Mouse (Mus musculus) brain, embryonic 18.5 days (tissue): ENCODE data around the gene Tldc2.

Source experiments
- DNase-seq: peaks from one replicate; pipeline ENCODE4 v3.0.0-alpha.2; 2012; ENCODE audit warnings: low read depth, low spot score

Tldc2 gene

DNA sequence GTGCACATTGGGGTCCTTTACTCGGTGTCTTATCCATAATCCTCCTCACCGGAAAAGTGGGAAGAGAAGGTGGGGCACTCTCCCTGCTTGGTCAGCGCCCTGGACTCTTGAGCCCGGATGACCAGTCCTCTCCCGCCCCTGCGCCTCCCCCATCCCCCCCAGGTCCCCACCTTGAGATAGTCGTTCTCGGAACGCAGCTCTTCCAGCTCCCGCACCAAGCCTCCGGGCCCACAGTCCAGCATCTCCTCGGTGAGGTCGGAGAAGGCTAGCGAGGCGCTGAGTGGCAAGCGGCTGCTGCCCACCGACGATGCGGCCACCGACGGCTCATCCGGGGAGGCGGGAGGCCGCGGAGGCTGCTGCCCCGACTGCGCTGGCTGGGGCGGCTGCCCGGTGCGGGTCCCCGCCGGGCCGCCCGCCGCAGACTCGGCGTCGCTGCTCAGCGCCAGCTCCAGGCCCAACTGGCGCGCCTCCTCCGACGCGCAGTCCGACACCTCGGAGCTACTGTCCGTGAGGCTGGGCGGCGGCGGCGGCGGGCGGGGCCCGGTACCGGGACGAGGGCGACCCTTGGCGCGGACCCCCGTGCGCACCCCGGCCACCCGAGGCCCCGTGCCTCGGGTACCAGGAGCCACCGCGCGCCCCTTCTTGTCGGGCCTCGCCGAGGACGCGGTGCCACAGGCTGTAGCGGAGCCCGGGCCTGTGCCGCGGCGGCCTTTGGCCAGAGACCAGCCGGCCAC, 8.6 kb upstream of the Tldc2 start:
- DNase-seq, result no peak

DNA sequence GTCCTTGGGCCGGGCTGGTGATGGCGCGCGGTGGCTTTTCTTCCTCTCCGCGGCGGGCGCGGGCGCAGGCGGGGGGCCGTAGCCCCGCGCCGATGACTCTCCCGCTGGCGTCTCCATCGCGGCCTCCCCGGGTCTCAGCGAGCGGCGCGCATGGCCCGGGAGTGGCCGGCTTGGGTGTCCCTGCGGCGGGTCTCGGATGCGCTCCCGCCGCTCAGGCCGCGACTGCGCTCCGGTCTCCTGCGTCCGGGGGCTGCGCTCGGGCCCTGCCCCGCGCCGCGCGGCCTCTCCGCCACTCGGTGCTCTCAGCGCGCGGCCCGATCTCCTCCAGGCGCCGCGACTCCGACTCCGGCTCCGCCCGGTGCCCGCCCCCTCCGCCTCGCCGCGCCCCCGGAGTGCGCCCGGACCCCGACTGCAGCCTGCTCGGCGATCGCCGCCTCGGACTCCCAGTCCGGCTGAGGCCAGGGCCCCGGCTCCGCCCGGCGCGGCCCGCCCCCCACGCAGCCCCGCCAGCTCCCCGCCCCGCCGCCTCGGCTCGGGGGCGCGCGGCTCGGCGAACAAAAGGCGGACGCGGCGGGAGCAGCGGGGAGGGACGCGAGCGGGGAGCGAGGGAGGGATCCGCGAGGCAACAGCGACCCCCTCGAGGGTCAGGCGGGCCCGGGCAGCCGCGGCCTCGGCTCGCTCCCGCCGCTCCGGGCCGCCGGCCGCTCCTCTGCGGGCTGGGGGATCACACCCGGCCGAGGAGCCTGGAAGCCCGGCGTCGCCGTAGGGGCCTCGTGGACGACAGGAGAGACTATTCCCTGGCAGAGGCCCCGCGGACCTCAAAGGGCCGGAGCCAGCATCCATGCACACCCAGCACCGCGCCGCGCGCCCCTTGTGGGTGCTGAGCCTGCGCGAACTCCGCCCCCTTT, 7.8 kb upstream of the Tldc2 start, which contains the start of gene Soga1:
Gene Soga1, minus strand, starts transcription at position 462 of the 908 bp plus-strand sequence.
- peak; percentile 68 for DNase-seq

DNA sequence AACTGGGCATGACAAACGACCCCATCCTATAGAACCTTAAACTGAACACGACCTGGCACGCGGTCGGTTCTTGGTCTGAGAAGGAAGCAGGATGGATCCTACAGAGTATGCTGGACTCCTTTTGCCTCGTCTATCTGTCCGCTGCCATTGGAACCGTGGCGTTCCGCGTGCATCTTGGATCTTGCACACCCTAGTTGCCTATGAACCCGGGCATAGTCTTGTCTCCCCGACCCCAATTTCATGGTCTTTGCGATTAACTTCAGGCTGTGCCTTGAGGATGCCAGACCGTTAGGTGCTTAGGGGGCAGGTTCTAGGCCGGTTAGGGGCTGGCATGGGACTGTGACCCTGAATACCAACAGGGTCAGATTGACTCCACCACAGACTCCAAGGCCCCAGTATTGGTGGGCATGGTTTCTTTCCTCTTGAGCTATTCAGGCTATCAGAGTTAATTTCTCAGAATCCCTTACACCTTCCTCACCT, 7.1 kb upstream of the Tldc2 start:
- DNase-seq, result no peak

DNA sequence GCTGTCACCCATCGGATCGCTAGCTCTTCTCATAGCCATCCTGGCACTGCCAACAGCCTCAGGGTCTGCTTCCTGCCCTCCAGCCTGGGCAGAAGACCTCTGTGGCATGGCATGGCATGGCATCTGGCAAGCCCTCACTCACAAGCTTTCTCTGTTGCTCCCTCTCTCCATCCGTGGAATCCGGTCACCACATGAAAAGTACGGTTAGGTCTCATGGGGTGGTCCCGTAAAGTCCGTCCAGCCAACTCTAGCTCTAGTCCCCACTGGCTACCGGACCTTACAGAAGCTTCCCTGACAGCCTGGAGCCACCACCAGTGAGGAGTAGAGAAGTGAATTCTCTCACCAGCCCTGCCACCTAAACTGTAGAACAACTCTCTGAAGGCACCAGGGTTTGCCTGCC, 5.5 kb upstream of the Tldc2 start:
- no peak for DNase-seq

DNA sequence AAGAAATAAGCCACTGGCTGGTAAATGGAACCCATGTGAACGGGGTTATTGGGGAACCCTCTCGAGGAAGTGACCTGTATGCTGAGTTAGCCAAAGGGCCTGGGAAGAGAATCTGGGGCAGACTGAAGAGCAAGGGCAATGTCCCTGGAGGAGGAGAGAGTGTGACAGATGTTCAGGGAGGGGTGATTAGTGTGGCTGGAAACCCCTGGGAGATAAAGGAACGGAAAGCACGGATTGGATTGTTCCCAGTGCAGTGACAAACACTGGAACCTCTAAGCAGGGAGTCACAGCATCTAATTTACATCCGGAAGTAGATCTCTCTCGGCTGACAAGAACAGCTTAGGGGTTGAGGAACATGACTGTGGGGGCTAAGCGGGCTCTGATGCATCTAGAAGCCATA, 4.9 kb upstream of the Tldc2 start:
- DNase-seq, result no peak

DNA sequence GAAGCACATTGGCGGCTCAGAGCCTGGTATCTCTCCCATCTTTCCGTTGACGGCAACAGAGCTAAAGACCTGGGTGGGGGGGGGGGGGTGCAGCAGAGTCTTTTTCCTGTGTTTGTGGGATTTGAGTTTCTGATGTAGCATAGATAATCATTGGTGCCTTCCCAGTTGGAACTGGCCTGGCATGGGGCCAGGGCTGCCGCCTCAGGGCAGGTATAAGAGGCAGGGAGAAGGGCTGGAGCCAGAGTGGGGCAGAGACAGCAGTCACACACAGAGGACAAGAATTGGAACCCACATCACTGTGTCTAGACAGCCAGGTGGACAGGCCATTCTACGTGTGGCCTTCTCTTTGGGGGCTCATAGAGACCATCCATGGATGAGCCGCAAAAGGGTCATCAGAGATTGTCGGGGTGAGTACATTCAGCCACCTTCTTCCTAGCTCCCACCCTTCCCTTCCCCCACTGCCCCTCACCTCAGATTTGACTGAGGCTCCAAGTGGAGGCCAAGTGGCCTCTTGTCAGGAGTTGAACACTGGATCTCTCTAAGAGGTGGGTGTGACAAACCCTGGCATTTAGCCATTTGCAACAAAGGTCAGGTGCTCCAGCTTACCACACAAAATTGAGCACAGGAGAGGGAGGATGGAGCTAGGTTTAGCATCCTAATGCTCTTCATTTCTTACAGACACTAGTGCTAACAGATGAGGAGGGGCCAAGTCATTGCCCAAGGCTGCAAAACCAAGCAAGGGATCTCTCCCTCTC, 1.8 kb upstream of the Tldc2 start:
- no peak for DNase-seq

DNA sequence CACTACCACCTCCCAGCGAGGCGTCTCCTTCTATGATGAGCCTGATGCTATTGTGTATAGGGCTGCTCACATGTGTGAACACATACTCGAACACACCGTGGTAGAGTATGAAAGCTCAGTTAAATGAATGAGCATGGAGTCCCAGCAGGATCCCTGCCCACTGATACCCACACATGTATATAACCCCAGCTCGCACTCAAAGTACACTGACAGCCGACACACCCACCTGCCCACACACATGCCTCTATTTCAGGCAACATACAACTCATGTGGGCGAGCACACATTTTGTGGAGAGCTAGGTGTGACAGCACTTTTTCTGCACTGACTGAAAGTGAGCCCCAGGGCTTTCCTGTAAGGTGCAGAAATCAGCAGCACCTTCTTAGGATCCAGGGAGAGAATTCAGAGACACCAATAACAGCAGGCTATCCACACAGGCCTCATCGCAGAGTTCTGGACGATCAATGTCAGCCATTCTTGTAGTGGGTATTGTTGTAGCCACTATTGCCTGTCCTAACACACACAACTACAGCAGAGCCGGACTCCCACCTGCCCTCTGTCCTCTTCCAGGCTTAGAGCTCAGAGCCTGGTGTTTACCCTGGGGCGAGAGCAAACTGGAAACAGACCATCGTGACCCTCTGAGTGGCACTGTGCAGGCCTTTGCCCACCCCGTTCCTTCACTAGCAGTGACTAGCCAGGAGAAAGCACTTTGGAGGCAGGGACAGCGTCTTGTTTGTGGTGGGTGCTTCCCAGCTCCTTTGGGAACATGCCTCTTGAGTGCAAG, 872 bp downstream of the Tldc2 start:
- no peak for DNase-seq

DNA sequence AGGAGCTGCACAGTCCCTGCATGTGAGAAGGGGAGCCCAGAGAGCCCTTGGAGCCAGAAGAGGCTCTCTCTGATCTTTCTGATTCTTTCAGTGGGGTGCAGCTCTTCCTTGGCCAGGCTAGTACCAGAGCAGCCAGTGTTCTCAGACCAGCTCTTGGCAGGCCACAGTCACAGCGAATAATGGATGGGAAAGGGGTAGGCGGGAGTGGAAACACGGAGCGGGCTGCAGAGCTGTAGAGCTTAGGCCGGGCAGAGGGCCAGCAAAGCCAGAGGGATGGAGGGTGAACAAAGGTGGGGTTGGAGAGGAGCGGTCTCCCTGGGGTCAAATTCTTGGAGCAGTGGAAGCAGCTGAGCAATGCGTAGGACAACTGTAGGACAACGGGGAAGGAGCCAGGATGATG, 5.2 kb downstream of the Tldc2 start:
- no peak for DNase-seq

DNA sequence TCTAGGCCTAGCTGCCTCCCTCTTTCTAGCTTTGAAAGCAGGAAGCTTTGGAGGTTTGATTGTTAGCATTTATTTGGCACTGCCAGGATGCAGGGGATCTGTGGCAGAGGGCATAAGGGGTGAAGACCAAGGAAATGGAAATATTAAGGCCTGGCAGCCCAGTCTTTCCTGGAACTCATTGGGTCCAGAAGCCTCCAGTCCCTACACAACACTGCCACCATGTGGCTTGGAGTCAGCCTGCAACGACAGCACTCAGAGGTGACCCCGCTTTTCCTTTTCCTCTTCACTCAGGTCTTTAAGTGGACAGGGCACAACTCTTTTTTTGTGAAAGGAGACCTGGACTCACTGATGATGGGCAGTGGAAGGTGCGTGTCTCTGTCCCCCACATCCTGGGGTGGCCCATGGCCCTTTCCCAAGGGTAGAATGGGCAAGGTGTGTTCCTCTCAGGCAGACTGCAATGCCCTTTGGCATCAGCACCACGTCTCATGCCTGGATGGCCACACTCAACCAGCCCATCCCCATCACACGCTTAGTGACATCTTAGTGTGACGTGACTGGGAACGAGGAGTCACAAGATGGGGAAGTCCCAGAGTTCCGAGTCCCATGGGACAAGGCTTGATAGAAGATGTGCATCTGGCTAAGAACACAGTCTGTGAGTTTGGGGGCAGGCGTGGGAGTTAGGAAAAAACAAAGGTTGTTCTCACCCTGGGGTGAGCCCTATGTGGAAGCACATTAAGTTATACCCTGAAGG, 8.3 kb downstream of the Tldc2 start:
- DNase-seq, result no peak

DNA sequence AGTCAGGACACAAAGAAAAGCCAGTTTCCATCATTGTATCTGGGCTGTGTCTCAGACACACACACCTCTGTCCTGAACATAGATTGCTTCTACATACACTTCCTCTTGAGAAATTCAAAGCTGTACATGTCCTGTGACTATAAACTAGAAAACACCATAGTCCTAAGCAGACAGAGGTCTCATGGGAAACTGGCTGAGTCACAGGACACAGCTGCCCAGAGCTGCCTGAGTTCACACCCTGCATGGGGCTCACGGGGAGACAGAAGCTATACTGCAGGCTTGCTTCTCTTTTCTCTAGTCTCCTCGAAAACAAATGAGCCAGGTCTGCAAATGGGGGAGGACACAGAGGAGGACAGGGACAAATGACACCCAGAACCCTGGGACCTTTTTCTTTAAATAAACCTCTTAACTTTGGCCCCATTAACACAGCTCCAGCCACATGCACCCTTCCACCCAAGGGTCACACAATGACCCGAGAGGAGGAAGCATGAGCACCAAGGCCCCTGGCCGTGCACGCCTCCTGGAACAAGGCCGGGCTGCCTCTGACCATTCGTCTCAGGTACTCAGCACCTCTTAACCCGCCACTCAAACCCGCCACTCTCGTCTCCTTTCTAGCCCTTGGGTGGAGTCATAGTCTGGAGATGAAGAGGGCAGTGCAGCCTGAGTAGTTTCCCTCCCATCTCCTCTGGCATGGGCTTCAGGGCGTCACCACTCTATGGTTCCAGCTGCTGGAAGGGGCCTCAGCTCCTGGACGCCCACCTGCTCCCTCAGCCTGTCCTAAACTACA, 12.9 kb downstream of the Tldc2 start:
- no peak for DNase-seq

DNA sequence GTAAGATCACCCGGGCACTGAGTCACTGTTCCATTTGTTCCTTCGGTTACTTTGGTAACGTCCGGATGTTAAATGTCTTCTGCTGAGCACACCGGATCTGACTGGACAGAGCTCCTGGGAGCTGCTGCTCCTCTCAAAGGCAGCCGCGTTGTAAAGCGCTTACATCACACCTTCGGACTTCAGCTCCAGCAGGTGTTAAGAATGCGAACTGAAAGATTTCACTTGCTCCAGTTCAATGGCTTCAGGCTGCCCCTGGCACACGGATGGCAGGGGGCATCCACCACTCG, 13.4 kb downstream of the Tldc2 start:
- no peak for DNase-seq

DNA sequence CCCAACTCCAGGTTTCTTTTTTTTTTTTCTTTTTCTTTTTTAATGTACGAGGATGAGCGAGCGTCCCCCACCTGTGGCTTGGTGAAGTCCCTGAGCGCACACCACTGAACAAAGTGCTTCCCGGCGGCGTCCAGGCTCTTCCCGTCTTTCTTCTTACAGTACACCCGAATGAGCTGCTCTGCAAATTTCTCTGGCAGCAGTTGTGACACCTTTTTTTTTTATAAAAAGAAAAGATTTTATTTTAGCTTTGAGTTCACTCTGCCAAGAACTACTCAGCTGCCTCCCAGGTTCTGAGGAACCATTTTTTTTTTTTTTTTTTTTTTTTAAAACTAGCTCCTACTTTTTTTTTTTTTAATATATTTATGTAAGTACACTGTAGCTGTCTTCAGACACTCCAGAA, 14.8 kb downstream of the Tldc2 start:
- no peak for DNase-seq

DNA sequence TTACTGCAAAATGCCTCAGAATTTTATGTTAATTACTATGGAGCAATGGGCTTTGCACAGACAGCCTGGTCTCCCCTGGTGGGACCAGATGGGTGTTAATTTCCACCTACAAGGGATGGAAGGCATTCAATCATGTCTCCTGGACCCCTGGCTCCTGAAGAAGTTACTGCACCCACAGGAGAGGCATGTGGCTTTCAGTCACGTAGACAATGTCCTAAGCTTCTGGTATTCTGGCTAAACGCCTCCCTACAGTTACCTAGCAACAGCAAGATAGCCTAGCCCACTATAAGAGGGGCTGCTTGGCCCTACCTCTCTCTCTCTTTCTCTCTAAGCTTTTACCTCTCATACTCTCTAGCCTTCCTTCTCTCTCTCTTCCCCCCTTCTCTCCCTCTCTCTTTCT, 15.4 kb downstream of the Tldc2 start:
- DNase-seq, result no peak

DNA sequence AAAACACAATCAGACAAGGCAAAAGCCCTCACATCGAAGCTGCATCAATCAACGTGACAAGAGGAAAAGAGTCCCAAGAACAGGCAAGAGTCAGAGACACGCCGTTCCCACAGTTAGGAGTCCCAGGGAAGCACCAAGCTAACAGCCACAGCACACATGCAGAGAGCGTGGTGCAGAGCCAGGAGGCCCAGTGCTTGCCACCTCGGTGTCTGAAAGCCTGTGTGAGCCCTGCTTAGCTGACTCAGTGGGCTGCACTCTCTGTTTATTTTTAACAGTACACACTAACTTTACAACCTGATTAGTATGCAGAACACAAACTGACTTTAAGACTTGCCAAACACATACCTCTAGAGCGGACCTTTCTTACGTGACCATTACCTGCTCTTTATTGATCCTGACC, 17.6 kb downstream of the Tldc2 start:
- DNase-seq, result no peak

DNA sequence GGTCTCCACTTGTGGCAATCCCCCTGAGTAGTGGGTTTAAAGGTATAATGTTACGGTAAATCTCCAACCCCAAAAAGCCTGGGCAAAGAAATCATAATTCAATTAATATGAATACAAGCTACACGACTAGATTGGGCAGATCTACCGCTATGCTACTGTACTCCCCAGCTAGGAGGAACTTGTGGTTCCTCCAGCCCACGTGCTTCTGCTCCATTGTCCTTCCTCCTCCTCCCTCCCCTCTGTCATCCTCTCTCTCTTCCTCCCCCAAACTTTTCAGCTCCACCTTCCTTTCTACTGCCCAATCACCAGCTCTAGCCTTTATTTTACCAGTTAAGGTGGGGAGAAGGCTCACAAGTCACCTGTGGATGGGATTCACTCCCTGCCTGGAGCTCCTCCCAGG, 21.4 kb downstream of the Tldc2 start:
- DNase-seq, result no peak

DNA sequence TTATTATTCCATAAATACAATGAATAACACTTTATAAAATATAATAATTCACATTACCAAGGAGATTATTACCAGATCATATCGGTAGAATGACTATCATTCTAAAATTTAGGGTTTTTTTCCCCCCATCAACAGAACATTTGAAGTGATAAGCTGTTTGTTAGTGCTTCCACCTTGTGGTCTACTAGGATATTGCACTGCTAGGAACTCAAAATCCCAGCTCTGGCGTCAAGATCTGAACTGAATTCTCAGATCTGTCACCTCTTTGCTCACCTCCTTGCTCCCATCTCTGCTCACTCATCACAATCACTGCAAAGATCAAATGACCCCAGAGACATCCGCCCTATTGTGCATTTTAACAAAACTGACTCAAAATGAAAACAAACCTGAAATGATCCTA, 30.1 kb downstream of the Tldc2 start:
- DNase-seq, result no peak

DNA sequence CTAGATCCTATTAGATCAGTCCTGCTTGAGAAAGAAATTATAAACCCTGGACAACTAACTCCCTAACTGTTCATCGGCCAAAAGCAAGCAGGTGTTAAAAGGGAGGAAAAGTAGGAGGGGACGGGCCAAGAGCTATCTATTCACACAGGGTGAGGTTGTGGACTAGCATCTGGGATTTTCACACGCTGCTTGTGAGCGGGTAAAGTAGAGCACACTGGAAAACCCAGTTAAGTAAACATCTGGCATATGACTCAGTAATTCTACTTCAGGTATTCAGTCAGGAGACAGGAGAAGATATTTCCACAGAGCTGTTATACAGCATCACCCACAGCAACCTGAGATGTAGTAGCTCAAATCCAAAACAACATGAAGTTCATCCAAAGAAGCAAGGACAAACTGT, 31.7 kb downstream of the Tldc2 start:
- no peak for DNase-seq

DNA sequence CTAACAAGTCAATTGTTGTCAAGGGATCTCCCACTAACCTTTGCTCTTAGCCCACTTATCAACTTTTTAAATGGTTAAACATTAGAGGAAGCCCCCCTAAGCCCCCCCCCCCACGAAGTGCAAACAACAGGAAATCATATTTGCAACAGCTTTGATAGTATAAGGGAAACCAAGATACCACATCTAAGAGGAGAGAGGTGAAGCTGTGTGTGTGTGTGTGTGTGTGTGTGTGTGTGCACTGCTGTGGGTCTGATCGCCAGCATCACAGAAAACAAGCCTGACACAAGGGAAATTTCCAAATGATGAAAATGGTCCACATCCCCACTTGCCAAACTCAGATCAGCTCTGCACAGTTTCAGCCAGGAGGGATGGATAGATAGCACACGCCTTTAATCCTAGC, 32.2 kb downstream of the Tldc2 start:
- DNase-seq, result no peak

DNA sequence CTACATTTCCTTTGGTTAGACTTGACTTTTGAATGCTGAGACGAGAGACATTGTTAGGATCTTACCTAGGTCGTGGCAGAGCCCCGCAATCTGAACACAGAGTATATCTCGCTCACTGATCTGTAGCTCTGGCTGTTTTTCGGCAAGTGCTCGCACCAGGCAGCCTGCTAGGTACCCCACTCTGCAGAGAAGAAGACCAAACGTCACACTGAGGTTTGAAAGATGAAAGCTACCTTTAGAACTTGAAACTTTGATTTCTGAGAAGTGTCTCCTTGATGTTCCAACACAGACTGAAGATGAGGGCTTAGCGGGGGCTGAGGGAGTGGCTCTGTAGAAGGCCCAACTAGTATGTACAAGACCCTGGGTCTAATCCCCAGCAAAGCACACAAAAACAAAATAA, 34.9 kb downstream of the Tldc2 start:
- no peak for DNase-seq

DNA sequence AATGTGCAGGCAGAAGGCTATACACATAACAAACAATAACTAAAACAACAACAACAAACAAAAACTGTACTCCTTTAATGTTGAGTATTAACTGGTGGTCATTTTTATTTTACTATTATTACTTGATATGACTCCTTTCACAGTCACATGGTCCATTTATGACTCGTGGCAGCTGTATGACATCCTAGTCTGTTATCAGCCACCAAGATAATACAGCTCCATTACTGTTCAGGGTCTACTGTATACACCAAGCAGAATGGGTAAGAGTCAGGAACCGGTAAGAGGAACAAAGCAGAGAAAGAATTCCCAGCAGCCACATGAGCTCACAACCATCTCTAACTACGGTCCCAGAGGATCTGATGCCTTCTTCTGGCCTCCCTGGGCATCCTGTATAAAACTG, 38.4 kb downstream of the Tldc2 start:
- no peak for DNase-seq
